Mouse (Mus musculus): ENCODE results near the gene Il22ra2. TPM values are rescaled to one million over a fixed set of nuclear protein-coding genes. Genes with fewer than 3 reads are reported as not detected.
"Not testable (repeated sequence)": the region's sequence is repeated elsewhere in the genome, so short reads cannot be mapped to it uniquely, and the experiment has no call there.

The Il22ra2 gene
- polyA plus RNA-seq, 1 experiment from 2014 or later: not detected

GRCm38 (mm10) chr10:19596866-19597265 is 24.9 kb upstream of the Il22ra2 start:
- H3K9ac ChIP-seq (ENCODE audit: low read length): no peak overlapping the region
- peaks cover 14% of the 10 kb centered on the region for H3K36me3 ChIP-seq (ENCODE audit: control insufficient read depth, insufficient read depth, low read length)
- ATAC-seq (ENCODE audit: low FRiP score, low TSS enrichment) (no peak), DNase-seq (ENCODE audit: low spot score) (no peak)
- H3K4me3 ChIP-seq (ENCODE audit: low read depth, low read length): no peak overlapping the region
- H3K4me1 ChIP-seq (replicated peaks; ENCODE audit: control insufficient read depth, insufficient read depth): 0 out of 2 replicates have a peak, but pooled peaks cover 2% of the 10 kb centered on the region
- no peak for TF ChIP-seq CTCF (IDR thresholded peaks at IDR 0.05; ENCODE audit: low read depth)
- TF ChIP-seq EP300 (optimal IDR thresholded peaks at IDR 0.05): no peak
- no peaks in the 10 kb centered on the region for H3K27me3 ChIP-seq (ENCODE audit: control insufficient read depth, insufficient read depth, low read length)
- no peak overlapping the region for H3K4me2 ChIP-seq (replicated peaks; ENCODE audit: low read depth)
- 90% methylated on average over 4 of the region's 4 CpGs for WGBS
- H3K27ac ChIP-seq (replicated peaks): no peak overlapping the region
- no peaks in the 10 kb centered on the region for H3K9me3 ChIP-seq (ENCODE audit: control insufficient read depth, low read length)

GRCm38 (mm10) chr10:19598091-19598490 is 23.7 kb upstream of the Il22ra2 start:
- 0 out of 2 replicates have a peak, but pooled peaks cover 2% of the 10 kb centered on the region for H3K4me1 ChIP-seq (replicated peaks; ENCODE audit: control insufficient read depth, insufficient read depth)
- ATAC-seq (ENCODE audit: low FRiP score, low TSS enrichment) (peak; percentile 60), DNase-seq (ENCODE audit: low spot score) (peak; percentile 45)
- no peak overlapping the region for H3K4me3 ChIP-seq (ENCODE audit: low read depth, low read length)
- no peaks in the 10 kb centered on the region for H3K27me3 ChIP-seq (ENCODE audit: control insufficient read depth, insufficient read depth, low read length)
- H3K36me3 ChIP-seq (ENCODE audit: control insufficient read depth, insufficient read depth, low read length): peaks cover 21% of the 10 kb centered on the region
- H3K4me2 ChIP-seq (replicated peaks; ENCODE audit: low read depth): no peak overlapping the region
- TF ChIP-seq EP300 (optimal IDR thresholded peaks at IDR 0.05) (no peak), CTCF (IDR thresholded peaks at IDR 0.05; ENCODE audit: low read depth) (no peak)
- H3K9ac ChIP-seq (ENCODE audit: low read length): no peak overlapping the region
- H3K9me3 ChIP-seq (ENCODE audit: control insufficient read depth, low read length): no peaks in the 10 kb centered on the region
- H3K27ac ChIP-seq (replicated peaks): peak overlapping the region; percentile 45; the same call in 1 of the 2 replicates
- 72% methylated on average over 11 of the region's 11 CpGs for WGBS

GRCm38 (mm10) chr10:19599331-19600092 is 22.3 kb upstream of the Il22ra2 start:
- Histone ChIP-seq H3K27ac (replicated peaks) (peak overlapping the region; percentile 5; the same call in 1 of the 2 replicates), H3K4me2 (replicated peaks; ENCODE audit: low read depth) (no peak overlapping the region), H3K27me3 (ENCODE audit: control insufficient read depth, insufficient read depth, low read length) (no peaks in the 10 kb centered on the region), H3K4me3 (ENCODE audit: low read depth, low read length) (no peak overlapping the region), H3K4me1 (replicated peaks; ENCODE audit: control insufficient read depth, insufficient read depth) (0 out of 2 replicates have a peak, but pooled peaks cover 2% of the 10 kb centered on the region), H3K9me3 (ENCODE audit: control insufficient read depth, low read length) (no peaks in the 10 kb centered on the region), H3K9ac (ENCODE audit: low read length) (no peak overlapping the region), H3K36me3 (ENCODE audit: control insufficient read depth, insufficient read depth, low read length) (peaks cover 28% of the 10 kb centered on the region)
- WGBS: 53% methylated on average over 6 of the region's 6 CpGs
- DNase-seq (ENCODE audit: low spot score) (no peak), ATAC-seq (ENCODE audit: low FRiP score, low TSS enrichment) (no peak)
- no peak for TF ChIP-seq CTCF (IDR thresholded peaks at IDR 0.05; ENCODE audit: low read depth)
- no peak for TF ChIP-seq EP300 (optimal IDR thresholded peaks at IDR 0.05)

- no peaks in the 10 kb centered on the region for H3K27me3 ChIP-seq (ENCODE audit: control insufficient read depth, insufficient read depth, low read length)
- peaks cover 31% of the 10 kb centered on the region for H3K36me3 ChIP-seq (ENCODE audit: control insufficient read depth, insufficient read depth, low read length)
- ATAC-seq (ENCODE audit: low FRiP score, low TSS enrichment) (no peak), DNase-seq (ENCODE audit: low spot score) (no peak)
- no peak overlapping the region for H3K4me3 ChIP-seq (ENCODE audit: low read depth, low read length)
- H3K9ac ChIP-seq (ENCODE audit: low read length): no peak overlapping the region
- no peak for TF ChIP-seq CTCF (IDR thresholded peaks at IDR 0.05; ENCODE audit: low read depth)
- no peak for TF ChIP-seq EP300 (optimal IDR thresholded peaks at IDR 0.05)
- no peak overlapping the region for H3K27ac ChIP-seq (replicated peaks)
- H3K4me1 ChIP-seq (replicated peaks; ENCODE audit: control insufficient read depth, insufficient read depth): 0 out of 2 replicates have a peak, but pooled peaks cover 2% of the 10 kb centered on the region
- no peak overlapping the region for H3K4me2 ChIP-seq (replicated peaks; ENCODE audit: low read depth)
- no peaks in the 10 kb centered on the region for H3K9me3 ChIP-seq (ENCODE audit: control insufficient read depth, low read length)
- WGBS: 71% methylated on average over 3 of the region's 3 CpGs
Observed at GRCm38 (mm10) chr10:19600093-19600420, 21.7 kb upstream of the Il22ra2 start.

- not testable (repeated sequence) for DNase-seq (ENCODE audit: low spot score); H3K4me1 ChIP-seq (replicated peaks; ENCODE audit: control insufficient read depth, insufficient read depth); H3K27me3 ChIP-seq (ENCODE audit: control insufficient read depth, insufficient read depth, low read length); H3K9ac ChIP-seq (ENCODE audit: low read length); H3K4me3 ChIP-seq (ENCODE audit: low read depth, low read length); H3K9me3 ChIP-seq (ENCODE audit: control insufficient read depth, low read length); ATAC-seq (ENCODE audit: low FRiP score, low TSS enrichment); H3K4me2 ChIP-seq (replicated peaks; ENCODE audit: low read depth); H3K27ac ChIP-seq (replicated peaks)
- TF ChIP-seq CTCF (IDR thresholded peaks at IDR 0.05; ENCODE audit: low read depth): peak; percentile 72
- peaks cover 40% of the 10 kb centered on the region for H3K36me3 ChIP-seq (ENCODE audit: control insufficient read depth, insufficient read depth, low read length)
- 29% methylated on average over 1 of the region's 1 CpGs for WGBS
Observed at GRCm38 (mm10) chr10:19601502-19601901, 20.3 kb upstream of the Il22ra2 start.

- Histone ChIP-seq H3K4me3 (ENCODE audit: low read depth, low read length) (no peak overlapping the region), H3K36me3 (ENCODE audit: control insufficient read depth, insufficient read depth, low read length) (peaks cover 49% of the 10 kb centered on the region), H3K9ac (ENCODE audit: low read length) (no peak overlapping the region), H3K9me3 (ENCODE audit: control insufficient read depth, low read length) (no peaks in the 10 kb centered on the region), H3K4me2 (replicated peaks; ENCODE audit: low read depth) (no peak overlapping the region), H3K27me3 (ENCODE audit: control insufficient read depth, insufficient read depth, low read length) (no peaks in the 10 kb centered on the region), H3K27ac (replicated peaks) (no peak overlapping the region), H3K4me1 (replicated peaks; ENCODE audit: control insufficient read depth, insufficient read depth) (0 out of 2 replicates have a peak, but pooled peaks cover 2% of the 10 kb centered on the region)
- DNase-seq (ENCODE audit: low spot score) (no peak), ATAC-seq (ENCODE audit: low FRiP score, low TSS enrichment) (no peak)
- 84% methylated on average over 6 of the region's 6 CpGs for WGBS
- no peak for TF ChIP-seq EP300 (optimal IDR thresholded peaks at IDR 0.05)
- TF ChIP-seq CTCF (IDR thresholded peaks at IDR 0.05; ENCODE audit: low read depth): peak; percentile 17; the same call in 1 of the 2 replicates
Observed at GRCm38 (mm10) chr10:19603231-19603630, 18.6 kb upstream of the Il22ra2 start.

Data from stomach, postnatal 0 days (tissue).